Mouse (Mus musculus) spleen, postnatal 14 days (tissue): ENCODE data around the gene Ccdc124.

Experiments
- DNase-seq, 2 experiments: peaks; one replicate each; pipeline ENCODE4 v3.0.0; 2021 to 2022; ENCODE audit warnings: low spot score in 2 of 2

The Ccdc124 gene

GRCm38 (mm10) chr8:70873364-70873985, at the start of gene Ccdc124:
Gene Ccdc124, minus strand, starts transcription at chr8:70873935.
- DNase-seq, result peak; percentile 89 to 97

DNA sequence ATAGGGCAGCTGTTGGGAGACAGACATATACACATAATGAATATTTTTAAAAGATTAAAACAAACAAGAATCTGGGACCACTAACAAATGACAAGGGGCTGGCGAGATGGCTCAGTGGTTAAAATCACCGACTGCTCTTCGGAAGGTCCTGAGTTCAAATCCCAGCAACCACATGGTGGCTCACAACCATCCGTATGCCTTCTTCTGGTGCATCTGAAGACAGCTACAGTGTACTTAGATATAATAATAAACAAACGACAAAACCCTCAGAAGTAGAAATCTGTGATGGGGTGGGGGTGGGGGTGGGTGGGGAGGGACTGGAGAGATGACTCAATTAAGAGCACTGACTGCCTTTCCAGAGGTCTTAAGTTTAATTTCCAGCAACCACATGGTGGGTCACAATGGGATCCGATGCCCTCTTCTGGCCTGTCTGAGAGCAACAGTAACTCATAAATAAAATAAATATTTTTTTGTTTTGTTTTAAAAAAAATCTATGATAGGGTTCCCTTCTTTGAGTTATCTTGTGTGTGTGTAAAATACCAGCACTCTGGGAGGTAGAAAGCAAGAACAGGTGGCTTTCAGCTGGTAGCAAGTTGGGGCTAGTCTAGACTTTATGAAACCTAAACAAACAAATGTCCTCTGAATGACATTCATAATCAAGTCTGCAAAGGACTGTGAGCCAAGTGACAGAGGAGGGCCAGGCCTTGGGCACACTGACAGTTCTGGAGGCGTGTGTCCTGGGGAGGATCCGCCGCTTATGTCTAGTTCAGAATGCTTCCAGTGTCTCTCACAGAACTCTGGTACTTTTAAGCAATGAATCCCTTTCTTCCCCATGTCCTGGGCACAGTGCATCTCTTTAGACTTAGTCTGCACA, 46.6 kb upstream of the Ccdc124 start:
- DNase-seq, result no peak

GRCm38 (mm10) chr8:70914704-70915103, 41.0 kb upstream of the Ccdc124 start:
- DNase-seq, result no peak

DNA sequence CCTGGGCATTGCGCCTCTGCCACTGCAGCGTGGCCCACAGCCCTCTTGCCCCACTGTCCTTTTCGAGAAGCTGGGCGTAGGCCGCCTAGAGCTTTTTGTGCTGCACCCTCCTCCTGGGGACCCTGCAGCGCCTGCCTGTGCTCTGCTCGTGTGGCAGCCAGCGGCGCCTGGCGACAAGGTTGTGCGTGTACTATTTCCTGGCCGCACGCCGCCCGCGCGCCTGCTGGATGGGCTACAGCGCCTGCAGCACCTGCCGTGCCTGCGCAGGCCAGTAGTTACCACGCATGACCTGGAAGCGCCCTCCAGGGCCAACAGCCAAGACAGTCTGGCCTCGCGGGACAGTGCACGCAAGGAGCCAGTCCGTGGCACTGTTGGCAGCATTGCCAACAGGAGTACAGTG, 39.8 kb upstream of the Ccdc124 start:
- no peak for DNase-seq

GRCm38 (mm10) chr8:70912955-70913354, 39.2 kb upstream of the Ccdc124 start:
- no peak for DNase-seq

DNA sequence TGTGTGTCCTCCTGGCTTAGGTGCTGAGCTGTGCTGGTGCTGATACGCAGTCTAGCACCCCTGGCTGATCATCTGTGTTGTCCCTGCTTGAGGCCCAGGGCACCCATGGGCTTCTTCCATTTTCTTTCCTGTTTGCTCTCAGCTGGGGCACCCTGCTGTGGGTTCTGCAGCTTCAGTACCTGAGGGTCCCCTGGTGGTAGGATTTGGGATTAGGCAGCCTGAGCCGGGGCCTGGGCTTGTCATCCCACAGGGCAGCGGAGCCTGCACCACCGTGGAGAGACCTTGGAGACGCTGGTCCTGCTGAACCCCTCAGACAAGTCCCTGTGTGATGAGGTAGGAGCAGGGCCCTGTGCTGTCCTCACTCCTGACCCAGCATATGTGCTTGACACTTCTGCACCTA, 37.9 kb upstream of the Ccdc124 start:
- DNase-seq, result no peak

GRCm38 (mm10) chr8:70907518-70907917, 33.8 kb upstream of the Ccdc124 start:
- no peak for DNase-seq

DNA sequence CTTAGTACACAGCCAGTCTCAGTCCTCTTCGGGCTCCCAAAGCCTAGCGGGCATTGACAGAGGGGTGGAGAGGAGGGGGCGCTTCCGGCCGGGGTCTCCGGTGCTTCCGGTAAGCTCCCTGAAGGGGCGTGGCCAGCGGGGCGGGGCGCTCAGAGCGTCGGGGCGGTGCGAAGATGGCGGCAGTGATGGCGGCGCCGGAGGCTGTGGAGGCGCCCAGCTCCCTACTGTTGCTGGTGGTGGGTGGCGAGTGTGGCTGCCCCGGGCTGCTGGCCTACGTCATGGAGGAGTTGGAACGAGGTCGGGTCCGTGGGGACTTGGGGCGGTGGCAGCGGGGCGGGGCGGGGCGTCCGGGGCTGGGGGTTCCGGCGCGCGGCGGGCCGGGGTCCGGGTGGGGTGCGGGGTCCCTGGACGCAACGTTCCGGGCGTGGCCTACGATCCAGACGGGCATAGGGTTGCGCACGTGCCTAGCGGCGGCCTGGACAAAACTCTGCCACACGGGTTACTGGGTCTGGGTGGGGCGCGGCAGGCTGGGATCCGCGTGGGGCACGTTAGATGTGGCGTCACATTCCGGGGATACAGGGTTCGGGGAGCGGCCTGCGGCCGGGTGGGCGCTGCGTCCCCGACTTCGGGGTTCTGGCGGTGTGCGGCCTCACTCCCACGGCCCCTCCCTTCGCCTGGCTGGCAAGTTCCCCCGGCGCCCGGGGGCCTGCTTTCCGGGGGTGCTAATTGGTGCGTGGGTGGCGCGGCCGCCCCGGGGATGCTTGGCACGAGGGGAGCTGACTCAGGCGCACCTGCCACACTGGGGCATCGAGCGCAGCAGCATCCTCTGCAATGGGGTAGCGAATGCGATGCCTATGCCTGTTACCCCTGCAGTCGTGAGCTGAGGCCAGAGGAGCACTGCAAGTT, 32.3 kb upstream of the Ccdc124 start, which contains the start of gene Map1s:
Map1s (plus strand) TSS at position 102 of the 906 bp plus-strand sequence.
- DNase-seq, result peak; percentile 57 to 72

DNA sequence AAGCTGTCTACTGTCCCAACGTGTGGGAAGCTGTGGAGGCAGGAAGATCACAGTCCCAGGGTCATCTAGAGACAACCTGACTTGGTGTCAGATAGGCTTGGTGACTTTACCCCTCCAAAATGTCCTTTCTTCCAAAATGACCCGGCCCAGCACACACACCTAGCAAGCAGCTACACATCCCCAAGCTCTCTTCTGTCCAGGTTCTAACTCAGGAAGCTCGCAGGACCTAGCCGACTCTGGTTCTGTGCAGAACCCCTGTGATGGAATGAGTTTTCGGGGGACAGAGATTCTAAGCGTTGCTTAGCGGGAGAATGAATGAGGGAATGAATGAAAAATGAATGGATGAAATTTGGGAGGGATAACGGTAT, 31.7 kb upstream of the Ccdc124 start:
- no peak for DNase-seq

GRCm38 (mm10) chr8:70904532-70904931, 30.8 kb upstream of the Ccdc124 start:
- no peak for DNase-seq

DNA sequence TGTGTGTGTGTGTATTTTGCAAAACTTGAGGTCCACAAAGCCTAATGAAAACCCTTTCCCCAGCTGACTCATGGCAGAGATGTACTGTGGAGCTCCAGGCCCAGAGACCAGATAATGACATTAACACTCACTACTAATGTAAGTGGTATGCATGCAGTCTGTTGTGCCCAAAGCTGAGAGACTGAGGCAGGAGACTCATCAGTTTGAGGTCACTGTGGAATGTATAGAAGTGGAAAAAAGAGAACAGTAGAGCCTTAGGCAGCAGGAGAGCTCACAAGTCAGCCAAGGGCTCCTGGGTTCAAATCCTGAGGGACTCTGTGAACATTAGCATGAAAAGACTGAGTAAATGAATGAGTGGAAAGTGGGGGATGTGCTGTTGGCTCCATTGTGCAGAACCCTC, 29.8 kb upstream of the Ccdc124 start:
- DNase-seq, result no peak

- DNase-seq, result no peak
These were observed 29.4 kb upstream of the Ccdc124 start for GRCm38 (mm10) chr8:70903112-70903511.

DNA sequence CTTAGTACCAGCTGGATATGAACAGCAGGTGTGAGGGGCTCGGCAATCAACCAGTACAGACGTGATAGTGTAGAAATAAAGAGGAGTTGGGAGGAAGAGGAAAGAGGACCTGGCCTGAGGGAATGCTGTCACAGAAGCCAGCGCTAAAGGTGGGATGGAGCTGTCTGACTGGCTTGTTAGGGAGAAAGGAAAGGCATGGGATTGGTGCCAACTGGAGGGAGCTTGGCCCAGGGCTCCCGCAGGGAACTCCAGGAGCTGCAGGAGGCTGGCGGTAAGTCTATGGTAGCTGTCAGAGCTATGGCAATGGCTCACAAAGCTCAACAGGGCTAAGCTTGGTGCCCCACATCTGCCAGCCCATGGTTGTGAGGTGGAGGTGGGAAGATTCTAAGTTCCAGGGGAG, 28.5 kb upstream of the Ccdc124 start:
- DNase-seq, result no peak

DNA sequence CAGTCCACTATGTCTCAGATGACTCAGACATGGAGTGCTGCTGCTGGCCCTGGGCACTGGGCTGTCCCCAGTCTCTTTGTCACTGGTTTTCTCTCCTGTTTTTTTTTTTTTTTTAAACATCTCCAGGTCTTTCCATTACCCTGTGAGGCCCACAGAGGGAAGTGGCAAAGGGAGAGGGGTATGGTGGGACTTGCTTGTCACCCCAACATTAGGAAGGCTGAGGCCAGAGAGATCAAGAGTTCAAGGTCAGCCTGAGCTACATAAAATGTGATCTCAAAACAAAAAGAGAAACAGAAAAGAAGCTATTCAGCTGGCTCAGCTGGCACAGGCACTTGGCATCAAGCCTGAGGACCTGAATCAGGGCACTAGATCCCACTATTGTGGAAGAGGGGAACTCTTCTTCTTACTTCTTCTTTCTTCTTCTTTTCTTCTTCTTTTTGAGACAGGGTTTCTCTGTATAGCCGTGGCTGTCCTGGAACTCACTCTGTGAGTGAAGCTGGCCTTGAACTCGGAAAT, 27.2 kb upstream of the Ccdc124 start:
- no peak for DNase-seq

- DNase-seq, result no peak
These were observed 25.5 kb upstream of the Ccdc124 start for GRCm38 (mm10) chr8:70899226-70899625.

DNA sequence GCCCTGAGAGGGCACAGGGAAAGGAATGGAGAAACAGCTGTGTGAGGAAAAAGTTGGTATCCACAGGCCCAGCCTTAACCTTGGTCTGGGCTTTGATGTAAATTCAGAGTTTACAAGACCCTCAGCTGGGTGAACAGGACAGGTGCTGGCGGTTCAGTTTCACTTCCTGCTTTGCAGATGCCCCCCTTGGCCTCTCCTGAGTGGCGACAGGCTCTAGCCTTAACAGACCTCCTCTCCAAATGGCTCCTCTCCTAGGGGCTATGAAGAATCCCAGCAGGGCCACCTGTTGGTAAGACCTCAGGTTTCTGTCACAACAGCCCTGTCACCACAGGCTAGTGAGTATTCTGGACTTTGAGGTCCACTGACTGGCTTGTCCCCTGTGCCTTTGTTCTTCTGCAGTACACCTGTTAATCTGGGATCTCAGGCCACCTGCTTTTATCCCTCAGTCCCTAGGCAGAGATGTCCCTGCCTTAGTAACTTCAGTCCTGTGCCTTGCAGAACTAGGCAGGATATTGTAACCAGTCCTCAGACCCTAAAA, 25.0 kb upstream of the Ccdc124 start:
- no peak for DNase-seq

- DNase-seq, result peak; percentile 81 to 90
These were observed 24.1 kb upstream of the Ccdc124 start for GRCm38 (mm10) chr8:70897681-70898413.

DNA sequence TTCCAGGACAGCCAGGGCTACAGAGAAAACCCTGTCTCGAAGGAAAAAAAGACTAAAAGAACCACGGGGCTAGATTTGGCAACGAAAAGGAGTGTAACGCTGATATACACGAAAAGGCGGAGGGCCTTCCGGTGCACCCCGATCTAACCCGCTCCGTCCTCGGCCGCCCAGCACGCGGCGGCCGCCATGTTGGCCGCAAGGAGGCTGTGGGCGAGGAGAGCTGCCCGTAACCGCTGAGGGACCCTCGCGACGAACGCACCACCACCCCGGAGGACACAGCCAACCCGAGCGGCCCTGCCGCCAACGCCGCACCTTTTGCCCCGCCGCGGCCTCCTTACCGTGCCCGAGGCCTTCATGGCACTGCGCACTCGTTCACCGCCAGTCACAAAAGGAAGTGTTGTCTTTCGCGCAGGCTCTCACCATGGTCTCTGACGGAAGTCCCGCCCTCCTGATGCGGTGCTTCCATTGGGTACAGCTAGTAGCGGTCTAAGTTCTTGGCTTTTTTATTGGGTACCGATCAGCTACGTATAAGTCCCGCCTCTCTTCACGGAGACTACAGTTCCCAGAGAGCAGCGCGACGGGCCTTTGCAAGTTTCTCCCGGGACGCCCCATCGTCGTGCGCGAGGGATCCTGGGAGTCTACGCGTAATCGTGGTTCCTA, 23.4 kb upstream of the Ccdc124 start, which contains the start of gene Rpl18a:
Rpl18a (minus strand) TSS at position 392 of the 660 bp plus-strand sequence.
- DNase-seq, result peak; percentile 83 to 90

DNA sequence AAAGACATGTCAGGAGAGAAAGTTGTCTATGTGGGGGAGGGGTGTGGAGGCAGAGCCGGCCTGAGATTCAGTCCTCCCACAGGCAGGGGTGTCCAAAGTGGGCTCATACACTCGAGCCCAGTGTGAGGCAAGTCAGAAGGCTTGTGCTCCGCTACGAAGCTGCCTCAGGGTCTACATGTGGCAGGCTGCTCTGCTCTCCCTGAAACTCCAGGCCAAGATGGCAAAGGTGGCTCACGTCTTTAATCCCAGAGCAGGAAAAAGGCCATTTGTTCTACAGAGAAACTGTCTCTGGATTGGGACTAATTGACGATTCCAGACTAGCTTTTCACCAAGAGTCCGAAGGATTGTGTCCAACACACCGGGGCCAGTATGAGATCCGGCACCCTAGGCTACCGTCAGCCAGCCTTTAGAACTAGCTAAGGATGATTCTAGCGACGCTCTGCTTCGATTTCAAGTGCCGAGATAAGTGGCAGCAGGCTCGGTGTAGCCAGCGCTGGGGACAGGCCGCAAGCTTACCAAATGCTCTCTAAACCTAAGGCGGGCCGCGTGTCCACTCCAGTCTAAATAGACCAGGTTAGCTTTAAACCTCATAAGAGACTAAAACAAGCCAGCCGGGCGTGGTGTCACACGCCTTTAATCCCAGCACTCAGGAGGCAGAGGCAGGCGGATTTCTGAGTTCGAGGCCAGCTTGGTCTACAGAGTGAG, 22.7 kb upstream of the Ccdc124 start:
- DNase-seq, result no peak
